Mouse (Mus musculus) MEL (cell line): ENCODE data around the gene Fblim1.

ENCODE experiments used
- CTCF ChIP-seq, 3 experiments: IDR thresholded peaks in 2 of 3; conservative IDR thresholded peaks in 1 of 3; 2 replicates each; pipeline ENCODE4 v1.5.1; 2011 to 2012; ENCODE audit warnings: low read length in 3 of 3, low read depth in 2 of 3, mild to moderate bottlenecking in 2 of 3, improper control_type of control experiment in 1 of 3, inconsistent platforms in 1 of 3, mixed read lengths in 1 of 3, moderate library complexity in 1 of 3; ENCODE audit not compliant: control insufficient read depth in 1 of 3, insufficient read depth in 1 of 3, poor library complexity in 1 of 3, severe bottlenecking in 1 of 3
- E2F4 ChIP-seq: IDR thresholded peaks from 2 replicates; pipeline ENCODE4 v1.6.1; 2011; ENCODE audit warnings: low read depth, low read length, improper control_type of control experiment, borderline replicate concordance
- ELF1 ChIP-seq: IDR thresholded peaks from 2 replicates; pipeline ENCODE4 v1.6.1; 2014; ENCODE audit warnings: low read depth, mild to moderate bottlenecking, inconsistent platforms, low read length, improper control_type of control experiment, moderate library complexity
- GATA1 ChIP-seq: IDR thresholded peaks from 2 replicates; pipeline ENCODE4 v1.6.1; 2011; ENCODE audit warnings: low read depth, low read length, improper control_type of control experiment
- HCFC1 ChIP-seq: IDR thresholded peaks from 2 replicates; pipeline ENCODE4 v1.6.1; 2012; ENCODE audit warnings: low read depth, mild to moderate bottlenecking, inconsistent platforms, low read length, improper control_type of control experiment, moderate library complexity
- MAZ ChIP-seq: IDR thresholded peaks from 2 replicates; pipeline ENCODE4 v1.6.1; 2012; ENCODE audit warnings: low read depth, mild to moderate bottlenecking, inconsistent platforms, low read length, improper control_type of control experiment
- RAD21 ChIP-seq: IDR thresholded peaks from 2 replicates; pipeline ENCODE4 v1.6.1; 2011; ENCODE audit warnings: mild to moderate bottlenecking, low read depth, low read length, improper control_type of control experiment
- RCOR1 ChIP-seq: IDR thresholded peaks from 2 replicates; pipeline ENCODE4 v1.6.1; 2012; ENCODE audit warnings: low read depth, mild to moderate bottlenecking, inconsistent platforms, low read length, improper control_type of control experiment
- ZKSCAN1 ChIP-seq: IDR thresholded peaks from 2 replicates; pipeline ENCODE4 v1.6.1; 2012; ENCODE audit warnings: low read depth, mild to moderate bottlenecking, inconsistent platforms, low read length, improper control_type of control experiment, moderate library complexity
- ZMIZ1 ChIP-seq: IDR thresholded peaks from 2 replicates; pipeline ENCODE4 v1.6.1; 2012; ENCODE audit warnings: low read depth, mild to moderate bottlenecking, inconsistent platforms, low read length, improper control_type of control experiment, moderate library complexity

GRCm38 (mm10) chr4:141631250-141631649 lies 25.4 kb upstream of the Fblim1 start:
- no peak for TF ChIP-seq HCFC1
- no peak for TF ChIP-seq E2F4
- no peak for TF ChIP-seq CTCF (IDR thresholded peaks at IDR 0.05 in 2 of 3, conservative IDR thresholded peaks at IDR 0.05 in 1 of 3; ENCODE audit: control insufficient read depth in 1 of 3, insufficient read depth in 1 of 3, low read depth in 2 of 3, low read length in 3 of 3, poor library complexity in 1 of 3, severe bottlenecking in 1 of 3)
- TF ChIP-seq RCOR1, result no peak
- no peak for TF ChIP-seq GATA1
- no peak for TF ChIP-seq ELF1
- no peak for TF ChIP-seq MAZ
- no peak for TF ChIP-seq ZKSCAN1
- TF ChIP-seq RAD21, result no peak
- no peak for TF ChIP-seq ZMIZ1
